9 mouse cellular contexts compared by ENCODE assay signal in genomic region chr19:5756991-5757636, GRCm38 (mm10). TPM values are rescaled to one million over a fixed set of nuclear protein-coding genes. Genes with fewer than 3 reads are reported as not detected.
DNase-seq lines count a peak whose midpoint lies in the region; ATAC-seq and TF ChIP-seq lines count a peak whose summit lies in the region.
"Had no signal": no experiment of that assay in that cellular context is flagged by ENCODE, and none has a peak within 500 bp of the region (broad histone marks: within the 10 kb centered on the region; RNA-seq: fewer than 3 reads in every experiment).

No protein-coding gene starts in this region.

- no peak for TF ChIP-seq EP300 in liver, postnatal 0 days (IDR thresholded peaks at IDR 0.05; ENCODE audit: low read depth)

- no peak for TF ChIP-seq CTCF in brain, embryonic 14.5 days (IDR thresholded peaks at IDR 0.05; ENCODE audit: borderline replicate concordance, extremely low read depth, insufficient read depth, insufficient read length)
- TF ChIP-seq CTCF in liver, postnatal 0 days (IDR thresholded peaks at IDR 0.05; ENCODE audit: low read depth), result no peak

- peak overlapping the region; percentile 60 for H3K9ac ChIP-seq in heart, embryonic 11.5 days (ENCODE audit: low read depth, low read length)
- H3K9ac ChIP-seq in liver, postnatal 0 days (replicated peaks), result no peak overlapping the region; the same call in 1 of the 2 replicates

- peaks cover 16% of the 10 kb centered on the region for H3K4me1 ChIP-seq in heart, embryonic 11.5 days (ENCODE audit: control insufficient read depth, insufficient read depth, low read length)
- H3K4me1 ChIP-seq in liver, postnatal 0 days (ENCODE audit: insufficient read depth), result no peaks in the 10 kb centered on the region; the same call in none of the 2 replicates

- WGBS in heart, embryonic 11.5 days (ENCODE audit: insufficient replicate concordance), result 11% methylated on average over 36 of the region's 36 CpGs
- WGBS in liver, postnatal 0 days (ENCODE audit: insufficient replicate concordance), result 25% methylated on average over 33 of the region's 36 CpGs

- no peak for TF ChIP-seq POLR2A in brain, embryonic 14.5 days (IDR thresholded peaks at IDR 0.05; ENCODE audit: borderline replicate concordance, extremely low read depth, insufficient read depth, insufficient read length, poor library complexity, severe bottlenecking)

- H3K27me3 ChIP-seq in heart, embryonic 11.5 days (ENCODE audit: control insufficient read depth, insufficient read depth, low read length), result peaks cover 68% of the 10 kb centered on the region
- peaks cover 41% of the 10 kb centered on the region for H3K27me3 ChIP-seq in liver, postnatal 0 days (ENCODE audit: insufficient read depth, low read length)

- no peak for DNase-seq in heart, postnatal 25 days (ENCODE audit: low spot score)
- peak; percentile 24 for DNase-seq in brain, embryonic 14.5 days (ENCODE audit: low read depth)
- DNase-seq in heart, postnatal 4 days, result peak; percentile 55
- DNase-seq in liver, postnatal 0 days, result no peak
- DNase-seq in thymus, postnatal 25 days, result no peak
- DNase-seq in urinary bladder, adult 18-20 months (ENCODE audit: low spot score in 2 of 2), result no peak

- intact Hi-C loops in heart, postnatal 25 days (cut with DNase I), result no loop called here

- H3K4me3 ChIP-seq in heart, embryonic 11.5 days (ENCODE audit: low read depth, low read length), result peak overlapping the region; percentile 41
- H3K4me3 ChIP-seq in liver, postnatal 0 days (ENCODE audit: low read depth, low read length), result 0 out of 2 replicates have a peak overlapping the region, but pooled peaks have one; percentile 7

- H3K36me3 ChIP-seq in heart, embryonic 11.5 days (ENCODE audit: control insufficient read depth, insufficient read depth, low read length), result peaks cover 35% of the 10 kb centered on the region
- peaks cover 40% of the 10 kb centered on the region for H3K36me3 ChIP-seq in liver, postnatal 0 days (replicated peaks; ENCODE audit: insufficient read depth, low read length)

- peak overlapping the region; percentile 67 for H3K4me2 ChIP-seq in heart, embryonic 11.5 days
- H3K4me2 ChIP-seq in liver, postnatal 0 days (ENCODE audit: low read depth, low read length), result peak overlapping the region; percentile 3; the same call in 1 of the 2 replicates

- H3K27ac ChIP-seq in heart, embryonic 11.5 days (ENCODE audit: low read depth, low read length), result no peak overlapping the region
- no peak overlapping the region for H3K27ac ChIP-seq in liver, postnatal 0 days (ENCODE audit: low read depth)

- no peak for ATAC-seq in heart, embryonic 11.5 days (replicated peaks; ENCODE audit: insufficient number of reproducible peaks, low FRiP score, low TSS enrichment)
- ATAC-seq in liver, postnatal 0 days, result peak; percentile 30; the same call in 1 of the 2 replicates
- no peak for ATAC-seq in erythroblast, adult 5-6 weeks (replicated peaks; ENCODE audit: low FRiP score, poor library complexity, severe bottlenecking)

- no peaks in the 10 kb centered on the region for H3K9me3 ChIP-seq in heart, embryonic 11.5 days (replicated peaks; ENCODE audit: control insufficient read depth, low read length)
- H3K9me3 ChIP-seq in liver, postnatal 0 days (ENCODE audit: low read length), result no peaks in the 10 kb centered on the region
- H3K9me3 ChIP-seq: G1E had no signal

RNA-seq across cellular contexts. Expression of gene Scyl1, which starts 14.1 kb away (rescaled TPM):
- 54.8 and 59.4 TPM in 2 replicates for polyA plus RNA-seq in heart, embryonic 11.5 days (2014; fragmentation: Nextera tagmentation; extraction: Ambion mirVana)
- total RNA-seq in heart, postnatal 25 days (2021), result 10 to 100 TPM; 63.5 to 64.1 TPM
- 130 and 153 TPM in 2 replicates for polyA plus RNA-seq in brain, embryonic 14.5 days (2012; rRNA removed)
- total RNA-seq in heart, postnatal 4 days (2021), result 10 to 100 TPM; 60.6 to 69.0 TPM
- 16.9 and 17.0 TPM in 2 replicates for polyA plus RNA-seq in liver, postnatal 0 days (2015; fragmentation: Nextera tagmentation; extraction: Ambion mirVana)
- 8.2 and 12.9 TPM in 2 replicates for total RNA-seq in erythroblast, adult 5-6 weeks (2015; ENCODE audit: low replicate concordance)
- 9.1 and 11.9 TPM in 2 replicates for total RNA-seq in erythroblast, adult 5-6 weeks (2017; ENCODE audit: low replicate concordance)

RNA-seq across cellular contexts. Expression of gene Ltbp3, which starts 16.4 kb away (rescaled TPM):
- 9.3 and 9.8 TPM in 2 replicates for polyA plus RNA-seq in heart, embryonic 11.5 days (2014; fragmentation: Nextera tagmentation; extraction: Ambion mirVana)
- total RNA-seq in heart, postnatal 25 days (2021), result 10 to 100 TPM; 36.6 to 37.2 TPM
- 52.1 and 70.3 TPM in 2 replicates for polyA plus RNA-seq in brain, embryonic 14.5 days (2012; rRNA removed)
- 10 to 100 TPM; 78.7 to 79.6 TPM for total RNA-seq in heart, postnatal 4 days (2021)
- polyA plus RNA-seq in liver, postnatal 0 days (2015; fragmentation: Nextera tagmentation; extraction: Ambion mirVana), result 1.3 and 1.4 TPM in 2 replicates
- total RNA-seq in erythroblast, adult 5-6 weeks (2015; ENCODE audit: low replicate concordance), result 0.63 TPM in 1 of 2 replicates, not detected in the other
- 0.68 TPM in 1 of 2 replicates, not detected in the other for total RNA-seq in erythroblast, adult 5-6 weeks (2017; ENCODE audit: low replicate concordance)

RNA-seq across cellular contexts. Expression of gene Fam89b, which starts 27.7 kb away (rescaled TPM):
- 75.5 and 81.6 TPM in 2 replicates for polyA plus RNA-seq in heart, embryonic 11.5 days (2014; fragmentation: Nextera tagmentation; extraction: Ambion mirVana)
- total RNA-seq in heart, postnatal 25 days (2021), result 10 to 100 TPM; 29.5 to 31.5 TPM
- polyA plus RNA-seq in brain, embryonic 14.5 days (2012; rRNA removed), result 258 and 404 TPM in 2 replicates
- 10 to 100 TPM; 48.3 to 49.0 TPM for total RNA-seq in heart, postnatal 4 days (2021)
- polyA plus RNA-seq in liver, postnatal 0 days (2015; fragmentation: Nextera tagmentation; extraction: Ambion mirVana), result 28.9 and 31.0 TPM in 2 replicates
- total RNA-seq in erythroblast, adult 5-6 weeks (2015; ENCODE audit: low replicate concordance), result 11.5 and 30.4 TPM in 2 replicates
- total RNA-seq in erythroblast, adult 5-6 weeks (2017; ENCODE audit: low replicate concordance), result 8.5 and 10.5 TPM in 2 replicates

RNA-seq across cellular contexts. Expression of gene Ehbp1l1, which starts 31.0 kb away (rescaled TPM):
- 54.8 and 68.0 TPM in 2 replicates for polyA plus RNA-seq in heart, embryonic 11.5 days (2014; fragmentation: Nextera tagmentation; extraction: Ambion mirVana)
- 100 to 1,000 TPM; 140 to 149 TPM for total RNA-seq in heart, postnatal 25 days (2021)
- polyA plus RNA-seq in brain, embryonic 14.5 days (2012; rRNA removed), result 18.3 and 20.4 TPM in 2 replicates
- total RNA-seq in heart, postnatal 4 days (2021), result 100 to 1,000 TPM; 179 to 191 TPM
- 38.5 and 42.5 TPM in 2 replicates for polyA plus RNA-seq in liver, postnatal 0 days (2015; fragmentation: Nextera tagmentation; extraction: Ambion mirVana)
- 27.5 and 57.9 TPM in 2 replicates for total RNA-seq in erythroblast, adult 5-6 weeks (2015; ENCODE audit: low replicate concordance)
- total RNA-seq in erythroblast, adult 5-6 weeks (2017; ENCODE audit: low replicate concordance), result 236 and 446 TPM in 2 replicates

RNA-seq across cellular contexts. Expression of gene Kcnk7, which starts 52.9 kb away (rescaled TPM):
- not detected in 2 replicates for polyA plus RNA-seq in heart, embryonic 11.5 days (2014; fragmentation: Nextera tagmentation; extraction: Ambion mirVana)
- not detected for total RNA-seq in heart, postnatal 25 days (2021)
- polyA plus RNA-seq in brain, embryonic 14.5 days (2012; rRNA removed), result 0.13 TPM in 1 of 2 replicates, not detected in the other
- total RNA-seq in heart, postnatal 4 days (2021), result not detected
- polyA plus RNA-seq in liver, postnatal 0 days (2015; fragmentation: Nextera tagmentation; extraction: Ambion mirVana), result 0.17 and 0.18 TPM in 2 replicates
- not detected in 2 replicates for total RNA-seq in erythroblast, adult 5-6 weeks (2015; ENCODE audit: low replicate concordance)
- total RNA-seq in erythroblast, adult 5-6 weeks (2017; ENCODE audit: low replicate concordance), result not detected in 2 replicates
- total RNA-seq: G1E had no signal

Comparison
In these comparisons a context has a peak if more than half of its experiments do, and no peak if none do; other contexts are left out.
1. DNase-seq: peak in brain, embryonic 14.5 days (single experiment) and heart, postnatal 4 days (single experiment); none in heart, postnatal 25 days (single experiment), liver, postnatal 0 days (single experiment), thymus, postnatal 25 days (single experiment) and urinary bladder, adult 18-20 months (0 of 2).
2. RNA of gene Scyl1, which starts 14.1 kb away (total RNA-seq): 60.6 to 69.0 TPM in heart, postnatal 4 days and 63.5 to 64.1 TPM in heart, postnatal 25 days; 8.2 to 12.9 TPM in erythroblast, adult 5-6 weeks; every median in the first group is over 4 times any median in the second.
3. RNA of gene Ltbp3, which starts 16.4 kb away (total RNA-seq): 78.7 to 79.6 TPM in heart, postnatal 4 days and 36.6 to 37.2 TPM in heart, postnatal 25 days; 0.63 to 0.68 TPM in erythroblast, adult 5-6 weeks; every median in the first group is over 10 times any median in the second.